19 mouse cellular contexts compared by ENCODE assay signal in the genomic region with DNA sequence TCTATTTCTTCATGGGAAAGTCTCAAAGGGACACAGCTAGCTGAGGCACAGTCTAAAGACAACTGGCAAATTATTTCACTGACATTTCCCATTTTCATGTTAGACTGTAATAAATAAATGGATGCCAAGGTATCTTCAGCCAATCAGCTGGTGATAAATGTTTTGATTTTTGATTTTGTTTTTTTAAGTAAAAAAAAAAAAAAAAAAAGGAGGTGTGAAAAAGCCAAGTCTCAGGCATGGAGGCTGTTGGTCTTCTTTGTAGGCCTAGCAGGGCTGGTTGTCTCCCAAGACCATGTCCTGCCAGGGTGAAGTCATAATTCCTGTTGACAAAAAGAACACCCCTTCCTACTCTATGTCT. TPM values are rescaled to one million over a fixed set of nuclear protein-coding genes. Genes with fewer than 3 reads are reported as not detected.
DNase-seq lines count a peak whose midpoint lies in the region; ATAC-seq and TF ChIP-seq lines count a peak whose summit lies in the region.
"Had no signal": no experiment of that assay in that cellular context is flagged by ENCODE, and none has a peak within 500 bp of the region (broad histone marks: within the 10 kb centered on the region; RNA-seq: fewer than 3 reads in every experiment).

No protein-coding gene starts in this region.

- no peaks in the 10 kb centered on the region for H3K36me3 ChIP-seq in spleen, adult 2 months (ENCODE audit: control insufficient read depth, insufficient read depth, low read length)
- 0 out of 2 replicates have a peak, but pooled peaks cover 5% of the 10 kb centered on the region for H3K36me3 ChIP-seq in liver, embryonic 15.5 days (replicated peaks)
- H3K36me3 ChIP-seq in intestine, embryonic 16.5 days (ENCODE audit: control insufficient read depth, insufficient read depth, low read length): no peaks in the 10 kb centered on the region
- H3K36me3 ChIP-seq: embryonic facial prominence, embryonic 10.5 days; limb, embryonic 13.5 days; midbrain, embryonic 10.5 days had no signal

- DNase-seq in spleen, adult 2 months (ENCODE audit: low read depth in 1 of 2, low spot score in 2 of 2): no peak
- no peak for DNase-seq in spleen, postnatal 10 days (ENCODE audit: low spot score in 2 of 2)
- DNase-seq in layer of hippocampus, adult 18-20 months (ENCODE audit: low spot score in 2 of 2): no peak
- DNase-seq in gastrocnemius, postnatal 4 days (ENCODE audit: low spot score in 2 of 2): no peak
- DNase-seq: adrenal gland, postnatal 25 days; cerebellum, adult 11-12 months; forebrain, postnatal 0 days; gastrocnemius, postnatal 25 days; kidney, postnatal 36 days; lung, embryonic 14.5 days; lung, postnatal 36 days had no signal

- H3K4me3 ChIP-seq in spleen, adult 2 months (ENCODE audit: extremely low read depth, insufficient read depth, insufficient read length): peak overlapping the region; percentile 52
- H3K4me3 ChIP-seq in bone marrow macrophage, adult 2 months (ENCODE audit: insufficient read depth, low read length): peak overlapping the region; percentile 74
- peak overlapping the region; percentile 26 for H3K4me3 ChIP-seq in liver, embryonic 15.5 days (replicated peaks)
- H3K4me3 ChIP-seq in intestine, embryonic 16.5 days (ENCODE audit: low read length): no peak overlapping the region
- H3K4me3 ChIP-seq: embryonic facial prominence, embryonic 10.5 days; limb, embryonic 13.5 days; midbrain, embryonic 10.5 days had no signal

- peak overlapping the region; percentile 89 for H3K4me2 ChIP-seq in liver, embryonic 15.5 days
- no peak overlapping the region for H3K4me2 ChIP-seq in intestine, embryonic 16.5 days (ENCODE audit: low read depth, low read length)
- H3K4me2 ChIP-seq: limb, embryonic 13.5 days; lung, embryonic 14.5 days had no signal

- peaks cover 16% of the 10 kb centered on the region for H3K4me1 ChIP-seq in spleen, adult 2 months (ENCODE audit: control insufficient read depth, insufficient read depth, insufficient read length)
- H3K4me1 ChIP-seq in bone marrow macrophage, adult 2 months (ENCODE audit: control insufficient read depth, insufficient read depth, low read length): peaks cover 22% of the 10 kb centered on the region
- peaks cover 63% of the 10 kb centered on the region for H3K4me1 ChIP-seq in liver, embryonic 15.5 days (replicated peaks)
- peaks cover 9% of the 10 kb centered on the region; the same call in 1 of the 2 replicates for H3K4me1 ChIP-seq in intestine, embryonic 16.5 days (ENCODE audit: control insufficient read depth, insufficient read depth, low read length)

- no peak for TF ChIP-seq POLR2A in spleen, adult 2 months (IDR thresholded peaks at IDR 0.05; ENCODE audit: low read depth, low read length)
- no peak for TF ChIP-seq POLR2A in bone marrow macrophage, adult 2 months (IDR thresholded peaks at IDR 0.05; ENCODE audit: borderline replicate concordance, low read depth, low read length)

- H3K27me3 ChIP-seq in spleen, adult 2 months (ENCODE audit: control insufficient read depth, insufficient read depth, low read length): no peaks in the 10 kb centered on the region
- H3K27me3 ChIP-seq in liver, embryonic 15.5 days: peaks cover 15% of the 10 kb centered on the region
- peaks cover 29% of the 10 kb centered on the region for H3K27me3 ChIP-seq in intestine, embryonic 16.5 days (replicated peaks; ENCODE audit: control insufficient read depth, insufficient read depth, low read length)

- H3K9me3 ChIP-seq in liver, embryonic 15.5 days (replicated peaks): no peaks in the 10 kb centered on the region
- no peaks in the 10 kb centered on the region for H3K9me3 ChIP-seq in intestine, embryonic 16.5 days (ENCODE audit: control insufficient read depth, low read length)
- H3K9me3 ChIP-seq: embryonic facial prominence, embryonic 10.5 days; limb, embryonic 13.5 days; midbrain, embryonic 10.5 days had no signal

- H3K9ac ChIP-seq in liver, embryonic 15.5 days: peak overlapping the region; percentile 51; the same call in 1 of the 2 replicates
- H3K9ac ChIP-seq in intestine, embryonic 16.5 days (ENCODE audit: low read depth, low read length): no peak overlapping the region
- H3K9ac ChIP-seq: forebrain, postnatal 0 days; limb, embryonic 13.5 days; lung, embryonic 14.5 days had no signal

- peak overlapping the region; percentile 92 for H3K27ac ChIP-seq in spleen, adult 2 months (ENCODE audit: insufficient read depth, low read length)
- H3K27ac ChIP-seq in bone marrow macrophage, adult 2 months (ENCODE audit: insufficient read depth, low read depth, low read length): peak overlapping the region; percentile 96
- peak overlapping the region; percentile 90 for H3K27ac ChIP-seq in liver, embryonic 15.5 days (replicated peaks)
- no peak overlapping the region for H3K27ac ChIP-seq in intestine, embryonic 16.5 days (ENCODE audit: low read length)
- H3K27ac ChIP-seq: embryonic facial prominence, embryonic 10.5 days; limb, embryonic 13.5 days; midbrain, embryonic 10.5 days had no signal

- ATAC-seq in liver, embryonic 15.5 days (ENCODE audit: insufficient read depth): no peak
- no peak for ATAC-seq in intestine, embryonic 16.5 days
- ATAC-seq: forebrain, postnatal 0 days; hindbrain, embryonic 16.5 days; intestine, postnatal 0 days had no signal

- TF ChIP-seq CTCF in spleen, adult 2 months (IDR thresholded peaks at IDR 0.05; ENCODE audit: extremely low read depth, insufficient read depth, insufficient read length, insufficient replicate concordance): no peak
- no peak for TF ChIP-seq CTCF in bone marrow macrophage, adult 2 months (IDR thresholded peaks at IDR 0.05; ENCODE audit: low read depth, low read length)

RNA-seq across cellular contexts. Expression of a gene that starts 4.9 kb away (rescaled TPM):
- polyA plus RNA-seq in spleen, adult 2 months (2012; rRNA removed): 258 and 419 TPM in 2 replicates
- 49.9 and 55.8 TPM in 2 replicates for polyA plus RNA-seq in bone marrow macrophage, adult 2 months (2012; ENCODE audit: insufficient read depth, insufficient read length, missing spikeins)
- polyA plus RNA-seq in liver, embryonic 15.5 days (2015; fragmentation: Nextera tagmentation; extraction: Ambion mirVana): 33.7 and 35.9 TPM in 2 replicates
- 1 to 10 TPM; 3.7 to 3.9 TPM for total RNA-seq in layer of hippocampus, adult 18-20 months (2021)
- total RNA-seq in gastrocnemius, postnatal 4 days (2021): 1 to 10 TPM; 3.8 to 4.2 TPM
- polyA plus RNA-seq in intestine, embryonic 16.5 days (2015; fragmentation: Nextera tagmentation; extraction: Ambion mirVana): 1.5 and 1.9 TPM in 2 replicates

Comparison
In these comparisons a context has a peak if more than half of its experiments do, and no peak if none do; other contexts are left out.
1. RNA of a gene that starts 4.9 kb away (polyA plus RNA-seq): 258 to 419 TPM in spleen, adult 2 months, 49.9 to 55.8 TPM in bone marrow macrophage, adult 2 months and 33.7 to 35.9 TPM in liver, embryonic 15.5 days; 1.5 to 1.9 TPM in intestine, embryonic 16.5 days; every median in the first group is over 10 times any median in the second.